Mouse (Mus musculus) left cerebral cortex, adult 9 months (tissue): Measurements from ENCODE around the gene C3.
A peak's percentile ranks its signal among the peaks of the same experiment; 100 is the strongest.

Source experiments
- DNase-seq, 2 experiments: peaks; one replicate each; pipeline ENCODE4 v3.0.0; 2022; ENCODE audit warnings: low spot score in 2 of 2

C3 gene

GRCm38 (mm10) chr17:57223313-57223712, 4.6 kb downstream of the C3 start:
- no peak for DNase-seq

DNA sequence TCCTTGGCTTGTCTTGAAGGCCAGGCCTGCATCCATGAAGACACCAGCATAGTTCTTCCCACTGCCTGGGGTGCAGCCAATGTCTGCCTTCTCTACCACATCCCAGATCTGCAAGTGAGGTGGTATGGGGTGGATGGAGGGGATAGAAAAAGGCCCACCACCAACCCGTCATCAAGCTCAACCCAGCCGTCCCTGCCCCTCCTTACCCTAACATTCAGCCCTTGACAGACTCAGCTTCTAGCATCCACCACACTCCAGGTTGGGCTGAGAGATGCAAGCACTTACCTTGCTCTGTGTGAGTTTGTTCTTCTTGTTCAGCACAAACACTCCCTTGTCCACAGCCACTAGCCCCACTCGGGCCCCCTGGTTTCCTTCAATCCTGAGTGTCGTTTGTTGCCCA, 6.0 kb downstream of the C3 start:
- no peak for DNase-seq

DNA sequence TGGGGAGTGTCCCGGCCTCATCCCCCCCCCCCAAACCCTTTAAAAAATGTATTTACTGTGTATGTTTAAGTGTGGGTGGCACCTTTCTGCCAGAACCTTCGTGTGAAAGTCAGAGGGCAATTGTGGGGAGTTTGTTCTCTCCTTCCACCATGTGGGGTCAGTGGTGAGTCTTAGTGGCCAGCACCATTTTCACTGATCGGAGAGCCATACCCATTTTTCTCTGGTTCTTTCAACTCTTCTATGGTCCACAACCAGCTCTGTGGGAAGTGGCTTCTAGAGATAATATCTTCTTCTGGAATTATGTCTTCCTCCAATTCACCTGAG, 8.1 kb downstream of the C3 start:
- no peak for DNase-seq

GRCm38 (mm10) chr17:57219167-57219883, 8.6 kb downstream of the C3 start:
- peak in 1 of 2 experiments; percentile 49 for DNase-seq

- no peak for DNase-seq
Observed at GRCm38 (mm10) chr17:57218335-57218900, 9.5 kb downstream of the C3 start.

DNA sequence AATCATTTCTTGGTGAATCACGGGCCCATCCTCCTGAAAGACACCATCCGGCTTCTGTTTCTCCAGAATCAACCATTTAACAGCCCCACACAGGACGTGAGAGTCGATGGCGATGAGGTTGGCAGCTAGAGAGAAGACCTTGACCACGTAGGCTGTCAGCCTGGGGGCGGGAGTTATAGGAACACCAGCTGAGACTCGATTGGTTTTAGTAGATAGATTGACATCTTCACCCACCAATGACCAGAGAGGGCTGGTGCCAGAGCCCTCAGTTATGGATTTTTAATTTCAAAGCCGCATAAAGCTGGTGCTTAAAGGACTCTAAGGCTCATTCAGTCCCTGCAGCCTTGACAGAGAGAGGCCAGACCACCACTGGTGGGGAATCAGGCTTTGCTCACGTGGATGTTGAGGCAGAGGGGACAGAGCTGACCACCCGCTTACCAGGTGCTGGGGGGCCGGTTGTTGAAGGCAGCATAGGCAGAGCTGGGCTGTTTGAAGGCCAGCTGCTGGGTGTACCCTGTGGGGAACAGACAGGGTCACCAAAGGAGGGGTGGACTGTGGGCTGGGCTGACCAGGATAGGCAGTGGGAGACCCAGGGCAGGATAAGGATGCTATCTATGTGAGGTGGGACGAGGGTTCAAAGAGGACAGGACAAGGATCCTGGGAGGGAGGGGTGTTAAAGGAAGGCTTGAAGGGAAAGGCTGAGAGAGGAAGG, 13.1 kb downstream of the C3 start:
- no peak for DNase-seq

GRCm38 (mm10) chr17:57211501-57211900, 16.4 kb downstream of the C3 start:
- DNase-seq = no peak

- DNase-seq = no peak
Observed at GRCm38 (mm10) chr17:57209330-57209729, 18.6 kb downstream of the C3 start.

DNA sequence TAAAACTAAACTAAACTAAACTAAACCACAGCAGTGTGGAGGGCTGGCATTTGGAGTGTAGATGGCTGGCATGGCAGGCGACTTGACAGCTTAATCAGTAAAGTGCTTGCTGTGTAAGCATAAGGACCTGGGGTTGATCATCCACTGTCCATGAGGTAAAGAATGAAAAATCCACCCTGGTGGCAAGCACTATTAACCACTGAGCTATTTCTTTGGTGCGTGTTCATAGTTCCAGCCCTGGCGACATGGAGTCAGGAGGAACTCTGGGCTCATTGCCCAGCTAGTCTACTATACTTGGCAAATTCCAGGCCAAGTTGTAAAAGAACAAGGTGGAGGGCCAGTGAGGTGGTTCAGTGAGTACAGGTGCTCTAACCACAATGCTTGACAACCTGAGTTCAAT, 20.0 kb downstream of the C3 start:
- DNase-seq = no peak

GRCm38 (mm10) chr17:57201841-57202724, 25.9 kb downstream of the C3 start:
- no peak for DNase-seq

DNA sequence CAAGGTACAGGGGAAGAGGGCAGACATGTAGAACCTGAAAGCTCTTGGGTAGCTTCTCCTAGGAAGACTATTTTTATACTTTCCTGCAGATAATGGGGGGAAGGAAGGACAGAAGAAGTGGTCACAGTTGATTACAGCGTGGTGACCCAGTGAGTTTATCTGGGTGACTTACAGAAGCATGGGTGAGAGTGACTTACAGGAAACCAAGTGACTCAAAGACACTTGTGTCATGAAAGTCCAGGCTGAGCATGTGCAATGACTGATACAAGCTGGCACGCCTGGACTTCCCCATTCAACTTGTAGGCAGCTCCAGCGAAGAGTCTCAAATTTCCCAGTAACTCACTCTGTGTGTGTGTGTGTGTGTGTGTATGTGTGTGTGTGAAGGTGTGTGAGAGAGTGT, 29.7 kb downstream of the C3 start:
- no peak for DNase-seq

GRCm38 (mm10) chr17:57195326-57196010, 32.5 kb downstream of the C3 start:
- DNase-seq = no peak

DNA sequence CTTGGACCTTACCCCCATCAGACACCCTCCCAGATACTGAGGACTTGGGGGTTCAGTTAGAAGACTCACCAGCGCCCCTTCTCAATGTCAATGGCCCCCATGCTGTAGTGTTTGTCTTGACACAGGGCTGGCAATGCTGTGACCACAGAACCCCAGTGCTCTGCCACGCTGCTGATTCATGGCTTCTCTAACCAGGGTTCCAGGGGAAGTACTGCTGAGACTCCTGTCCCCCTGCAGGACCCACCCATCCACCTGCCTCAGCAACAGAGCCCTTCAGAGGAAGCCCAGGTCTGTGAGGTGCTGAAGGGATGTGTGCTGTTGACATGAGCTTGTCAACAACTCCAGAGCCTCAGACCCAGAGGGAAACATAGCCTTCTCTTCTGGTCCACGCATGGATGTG, 33.2 kb downstream of the C3 start:
- no peak for DNase-seq

DNA sequence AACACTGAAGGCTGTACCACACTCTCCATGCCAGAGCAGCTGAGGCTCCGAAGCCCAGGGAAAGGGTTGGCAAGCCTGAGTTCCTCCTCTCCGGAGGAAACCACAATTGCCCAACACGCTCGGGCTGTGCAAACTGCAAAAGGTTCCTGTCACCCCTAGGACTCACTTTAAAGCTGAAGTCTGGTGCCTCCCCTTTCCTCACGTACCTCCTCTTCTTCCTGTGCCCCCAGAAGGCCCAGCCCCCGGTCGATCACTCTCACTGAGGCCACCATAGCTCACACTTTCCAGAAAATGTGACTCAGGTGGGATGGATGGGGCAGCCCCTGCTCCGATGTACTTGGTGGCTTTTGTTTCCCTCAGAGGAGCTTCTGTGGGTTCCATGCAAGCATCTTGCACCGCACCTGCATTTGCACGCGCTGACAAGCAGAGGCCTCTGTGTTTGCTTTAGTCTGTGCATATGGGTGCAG, 33.9 kb downstream of the C3 start, which contains the start of gene Tnfsf14:
Tnfsf14 (minus strand) TSS at position 137 of the 467 bp plus-strand sequence.
- DNase-seq = no peak

GRCm38 (mm10) chr17:57188510-57189192, 39.3 kb downstream of the C3 start:
- DNase-seq = no peak

- DNase-seq = no peak
Observed at GRCm38 (mm10) chr17:57185641-57186040, 42.3 kb downstream of the C3 start.

DNA sequence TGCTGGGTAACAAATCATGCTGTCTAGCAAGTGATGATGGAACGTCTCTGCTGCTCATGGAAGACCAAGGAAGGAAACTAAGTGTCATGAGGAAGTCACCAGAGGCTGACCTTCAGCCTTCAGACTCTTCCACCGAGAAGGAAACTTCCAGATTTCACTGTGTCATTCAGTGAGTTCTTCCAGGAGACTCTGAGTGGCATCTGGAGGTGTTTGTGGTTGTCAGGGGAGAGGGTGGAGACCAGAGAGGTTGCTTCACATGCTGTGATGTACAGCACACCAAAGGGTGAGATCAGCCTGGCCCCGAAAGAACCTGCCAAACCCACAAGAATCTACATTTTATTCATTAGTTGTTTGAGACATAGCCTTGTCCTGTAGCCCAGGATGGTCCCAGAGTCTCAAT, 45.1 kb downstream of the C3 start:
- DNase-seq = no peak

GRCm38 (mm10) chr17:57180363-57180762, 47.6 kb downstream of the C3 start:
- no peak for DNase-seq

DNA sequence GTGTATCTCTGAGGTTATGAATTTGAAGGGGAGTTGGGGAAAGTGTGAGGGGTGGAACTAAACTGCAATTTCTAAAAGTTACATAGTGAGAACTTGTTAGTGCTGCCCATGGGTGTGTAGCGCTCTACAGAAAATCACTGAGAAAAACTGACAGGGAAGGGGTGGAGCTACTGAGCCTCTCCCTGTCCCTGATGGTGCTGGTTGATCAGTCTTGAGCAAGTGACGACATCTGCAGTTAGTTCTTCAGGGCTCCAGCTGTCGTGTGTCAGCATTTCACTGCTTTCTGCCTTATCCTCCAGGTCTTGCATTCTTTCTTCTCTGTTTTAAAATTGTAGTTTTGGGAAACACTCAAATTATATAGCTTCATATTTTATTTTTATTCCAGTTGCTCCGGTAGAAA, 54.6 kb downstream of the C3 start:
- DNase-seq = no peak

DNA sequence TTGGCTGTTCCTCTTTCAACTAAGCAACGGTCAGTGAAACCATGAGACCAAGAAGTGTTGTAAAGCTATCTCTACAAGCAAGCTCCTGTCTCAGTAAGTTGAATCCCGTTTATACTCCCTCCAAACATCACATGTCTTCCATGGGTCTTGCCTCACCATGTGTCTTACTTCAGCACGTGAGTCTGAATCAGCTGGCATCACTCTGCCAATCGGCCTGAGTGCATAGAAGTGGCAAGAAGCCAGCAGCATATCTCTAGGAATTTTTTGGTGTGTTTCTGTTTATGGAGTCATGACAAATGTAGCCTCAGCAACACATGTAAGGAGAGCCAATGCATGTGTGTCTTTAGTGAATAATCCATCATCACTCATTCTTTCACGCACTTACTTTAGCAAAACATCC, 55.6 kb downstream of the C3 start:
- no peak for DNase-seq
